Mouse (Mus musculus): ENCODE data around the gene Abca6.

Abca6 gene

GRCm38 (mm10) chr11:110251534-110251933, at the start of gene Abca6:
TSS of gene Abca6 (minus strand) at chr11:110251776.
- DNase-seq, result no peak

- DNase-seq, result no peak
Observed at GRCm38 (mm10) chr11:110297917-110298533, 46.4 kb upstream of the Abca6 start.

GRCm38 (mm10) chr11:110290586-110290985, 39.0 kb upstream of the Abca6 start:
- no peak for DNase-seq

- DNase-seq, result no peak
Observed at GRCm38 (mm10) chr11:110288423-110288822, 36.8 kb upstream of the Abca6 start.

GRCm38 (mm10) chr11:110287694-110288093, 36.1 kb upstream of the Abca6 start:
- peak; percentile 74 to 76 for DNase-seq

GRCm38 (mm10) chr11:110286331-110286730, 34.8 kb upstream of the Abca6 start:
- DNase-seq, result no peak

DNA sequence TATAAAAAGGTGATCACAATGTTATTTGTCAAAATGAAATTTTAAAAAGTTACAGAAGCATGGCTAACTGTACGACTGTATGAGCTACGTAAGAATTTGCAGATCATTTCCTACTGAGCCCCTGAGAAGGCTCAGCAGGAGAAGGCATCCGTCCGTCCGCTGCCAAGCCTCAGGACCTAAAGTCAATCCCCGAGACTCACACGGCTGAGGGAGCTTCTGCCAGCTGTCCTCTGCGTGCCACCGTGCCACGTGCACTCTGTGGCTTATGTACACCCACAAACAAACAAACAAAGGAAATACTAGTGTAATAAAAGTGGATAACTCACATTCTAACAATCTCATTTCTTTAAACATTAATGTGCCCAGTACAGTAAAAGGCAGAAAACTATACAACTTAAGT, 33.3 kb upstream of the Abca6 start:
- peak in 1 of 2 experiments; percentile 17 for DNase-seq

- no peak for DNase-seq
Observed at GRCm38 (mm10) chr11:110284185-110284787, 32.7 kb upstream of the Abca6 start.

DNA sequence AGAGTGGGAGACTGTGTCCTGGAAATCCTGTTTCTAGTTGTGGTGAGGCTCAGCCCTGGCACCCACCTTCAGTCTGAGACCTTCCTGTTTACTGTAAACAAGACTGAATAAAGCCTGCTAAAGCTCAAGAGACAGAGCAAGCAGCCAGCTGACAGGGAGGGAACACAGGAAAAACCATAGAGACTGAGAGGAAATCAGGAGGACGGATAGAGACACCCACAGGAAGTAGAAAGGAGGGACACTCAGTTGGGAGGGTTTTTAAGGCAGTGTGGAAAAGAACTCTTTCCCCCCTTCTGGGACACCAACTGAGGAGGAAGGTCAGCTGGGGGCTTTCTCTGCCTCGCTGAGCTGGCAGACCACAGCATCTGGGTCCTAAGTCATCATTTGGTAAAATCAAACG, 23.2 kb upstream of the Abca6 start:
- no peak for DNase-seq

DNA sequence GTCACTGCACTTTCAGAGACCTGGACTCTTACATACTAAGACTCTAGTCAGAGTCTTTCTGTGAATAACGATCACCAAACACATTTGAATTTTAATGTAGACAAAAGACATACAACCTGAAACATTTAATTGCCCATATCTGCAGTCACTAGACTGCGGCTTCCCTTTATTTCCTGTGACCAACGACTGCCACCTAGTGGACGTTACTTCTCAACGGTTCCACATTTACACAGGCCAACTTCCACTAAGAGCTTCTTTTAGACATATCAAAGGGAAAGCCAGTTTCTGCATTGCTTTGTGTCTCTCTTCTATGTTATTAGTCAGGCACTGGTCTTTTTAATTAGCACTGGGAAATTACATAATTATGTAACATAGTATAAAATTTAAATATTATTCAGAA, 20.2 kb upstream of the Abca6 start:
- peak; percentile 69 to 76 for DNase-seq

DNA sequence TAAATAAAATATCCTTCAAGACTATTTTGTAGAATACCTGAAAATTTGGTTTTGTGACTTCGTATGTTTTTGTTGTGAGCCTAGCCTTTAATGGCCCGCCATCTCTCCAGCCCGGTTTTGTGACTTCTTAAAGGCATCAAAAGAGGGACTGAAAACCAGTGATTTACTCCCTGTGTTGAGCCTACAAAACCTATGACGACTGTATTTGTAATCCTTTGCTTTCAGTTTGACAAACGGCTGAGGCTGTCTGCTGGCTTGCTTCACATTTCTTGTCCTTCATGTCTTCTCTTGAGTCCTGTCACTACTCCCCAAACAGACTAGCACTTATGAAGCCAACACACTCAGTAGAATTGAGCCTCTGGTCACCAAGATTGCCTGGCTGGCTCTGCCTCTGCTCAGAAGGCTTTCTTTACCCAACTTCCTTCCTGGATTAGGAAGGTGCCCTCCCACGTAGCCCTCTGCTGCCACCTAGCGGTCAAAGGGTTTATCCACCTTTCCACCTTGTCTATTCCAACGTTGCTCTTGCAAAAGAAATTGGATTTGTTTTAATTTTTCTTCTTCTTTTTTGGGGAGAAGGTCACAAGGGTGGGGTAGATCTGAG, 16.8 kb upstream of the Abca6 start:
- DNase-seq, result peak; percentile 88 to 97

DNA sequence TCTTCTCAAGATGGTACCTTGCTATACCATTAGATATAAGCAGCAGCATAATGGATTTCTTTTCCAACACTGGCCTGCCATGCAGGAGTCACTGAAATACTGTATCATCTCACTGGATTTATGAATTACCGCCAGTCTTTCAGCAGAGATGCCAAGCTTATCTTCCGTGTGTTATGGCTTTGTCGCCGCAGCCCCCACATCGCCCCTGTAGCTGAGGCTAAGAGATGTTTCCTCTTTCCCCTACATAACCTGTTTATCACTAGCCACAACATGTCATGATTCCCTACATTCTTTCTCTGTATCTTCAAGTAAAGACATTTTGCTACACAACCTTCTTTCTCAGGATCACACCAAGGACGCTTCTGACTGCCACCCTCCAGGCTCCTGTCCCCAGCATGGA, 15.7 kb upstream of the Abca6 start:
- no peak for DNase-seq

- peak; percentile 24 to 42 for DNase-seq
Observed at GRCm38 (mm10) chr11:110266757-110267156, 15.2 kb upstream of the Abca6 start.

GRCm38 (mm10) chr11:110261867-110262266, 10.3 kb upstream of the Abca6 start:
- no peak for DNase-seq

DNA sequence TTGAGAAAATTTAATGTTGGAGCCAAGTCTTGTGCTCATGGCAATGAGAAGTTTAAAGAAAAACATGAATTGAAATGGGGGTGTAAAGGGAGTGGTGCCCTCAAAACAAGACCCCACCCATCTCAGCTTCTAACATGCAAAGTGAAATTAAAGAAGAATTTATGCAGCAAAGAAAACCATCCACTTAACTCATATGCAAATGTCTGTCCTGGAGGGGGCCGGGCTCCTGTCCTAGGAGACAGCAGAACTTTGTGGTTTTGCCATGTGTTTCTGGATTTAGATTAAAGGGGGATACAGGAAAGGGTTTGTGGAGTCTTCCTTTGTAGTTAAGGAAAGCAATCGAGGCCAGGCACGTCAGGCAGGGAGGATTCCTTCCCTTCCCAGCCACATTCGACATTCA, 6.3 kb upstream of the Abca6 start:
- DNase-seq, result no peak

DNA sequence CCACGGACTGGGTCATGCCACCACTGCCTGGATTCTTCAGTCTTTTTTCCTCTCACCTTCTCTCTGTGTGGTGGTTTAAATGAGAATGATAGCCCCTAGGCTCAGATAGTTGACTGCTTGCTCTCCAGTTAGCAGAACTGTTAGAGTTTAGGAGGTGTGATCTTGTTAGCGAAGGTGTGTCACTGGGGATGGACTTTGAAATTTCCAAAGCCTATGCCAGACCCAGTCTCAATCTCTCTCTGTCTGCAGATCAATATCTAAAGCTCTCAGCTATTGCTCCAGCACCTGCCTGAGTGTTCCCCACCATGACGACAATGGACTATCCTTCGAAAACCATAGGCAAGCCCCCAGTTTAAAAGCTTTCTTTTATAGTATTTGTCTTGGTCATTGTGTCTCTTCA, 5.5 kb upstream of the Abca6 start:
- no peak for DNase-seq

- no peak for DNase-seq
Observed at GRCm38 (mm10) chr11:110252256-110252655, 680 bp upstream of the Abca6 start.

GRCm38 (mm10) chr11:110244730-110245129, 6.8 kb downstream of the Abca6 start:
- DNase-seq, result no peak

- no peak for DNase-seq
Observed at GRCm38 (mm10) chr11:110237466-110237865, 14.1 kb downstream of the Abca6 start.

DNA sequence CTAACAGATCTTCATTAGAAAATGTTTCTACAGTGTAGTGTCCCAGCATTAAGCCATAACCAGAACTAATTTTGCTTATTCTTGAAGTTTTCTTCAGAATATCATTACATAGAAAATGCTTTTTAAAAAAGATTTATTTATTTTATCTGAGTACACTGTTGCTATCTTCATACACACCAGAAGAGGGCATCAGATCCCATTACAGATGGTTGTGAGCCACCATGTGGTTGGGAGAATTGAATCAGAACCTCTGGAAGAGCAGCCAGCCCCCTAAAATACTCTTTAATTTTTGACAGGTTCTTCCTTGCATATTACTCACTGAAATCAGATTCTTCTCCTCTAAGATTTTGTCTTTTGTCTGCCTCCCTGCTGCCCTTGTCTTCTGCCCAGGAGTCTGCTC, 18.6 kb downstream of the Abca6 start:
- no peak for DNase-seq

GRCm38 (mm10) chr11:110217118-110217517, 34.5 kb downstream of the Abca6 start:
- DNase-seq, result no peak

- DNase-seq, result no peak
Observed at GRCm38 (mm10) chr11:110203930-110204329, 47.6 kb downstream of the Abca6 start.

DNA sequence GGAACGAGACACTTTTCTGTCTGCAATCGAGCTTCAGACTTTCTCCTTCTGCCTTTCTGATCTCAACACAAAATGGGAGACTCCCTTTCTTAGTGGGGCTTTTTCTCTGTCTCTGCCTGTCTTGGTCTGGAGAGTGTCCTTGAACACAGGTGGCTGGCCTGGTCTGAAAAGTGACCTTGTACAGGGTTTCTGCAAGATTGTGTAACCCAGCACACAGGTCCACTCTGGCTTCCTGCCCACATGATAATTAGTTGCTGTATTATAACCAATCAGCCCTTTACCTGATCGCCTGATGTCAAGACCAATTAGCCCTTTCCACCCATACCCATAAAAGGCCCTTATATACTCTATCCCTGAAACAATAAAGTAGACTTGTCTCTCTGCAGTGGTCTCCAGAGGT, 52.7 kb downstream of the Abca6 start:
- DNase-seq, result no peak

GRCm38 (mm10) chr11:110196561-110197306, 54.8 kb downstream of the Abca6 start:
- no peak for DNase-seq

Measured in cerebellum, postnatal 14 days (tissue).